Mouse (Mus musculus): ENCODE measurements around the gene Hsd11b1. TPM values are rescaled to one million over a fixed set of nuclear protein-coding genes. Genes with fewer than 3 reads are reported as not detected.

Hsd11b1 gene
- polyA plus RNA-seq, 1 experiment from 2014 or later, result 64.3 TPM

- WGBS, result 44% methylated on average over 8 of the region's 8 CpGs
- no peak overlapping the region for H3K4me3 ChIP-seq (ENCODE audit: low read length)
- no peaks in the 10 kb centered on the region for H3K9me3 ChIP-seq (ENCODE audit: control insufficient read depth, low read length)
- H3K4me1 ChIP-seq (replicated peaks; ENCODE audit: control insufficient read depth, insufficient read depth, low read length), result no peaks in the 10 kb centered on the region; the same call in 1 of the 2 replicates
- ATAC-seq (ENCODE audit: low read depth), result peak; percentile 97
- no peak overlapping the region for H3K4me2 ChIP-seq (ENCODE audit: low read depth, low read length)
- no peaks in the 10 kb centered on the region for H3K36me3 ChIP-seq (ENCODE audit: control insufficient read depth, insufficient read depth, low read length)
- H3K9ac ChIP-seq (ENCODE audit: low read length), result no peak overlapping the region
- peak overlapping the region; percentile 67 for H3K27ac ChIP-seq (ENCODE audit: low read length)
- H3K27me3 ChIP-seq (ENCODE audit: control insufficient read depth, insufficient read depth, low read depth, low read length), result no peaks in the 10 kb centered on the region
These were observed 21.6 kb downstream of the Hsd11b1 start for GRCm38 (mm10) chr1:193242238-193242637.

- 84% methylated on average over 4 of the region's 4 CpGs for WGBS
- no peak overlapping the region for H3K4me2 ChIP-seq (ENCODE audit: low read depth, low read length)
These were observed 22.4 kb downstream of the Hsd11b1 start for GRCm38 (mm10) chr1:193241436-193241835.

GRCm38 (mm10) chr1:193238426-193238825, 25.4 kb downstream of the Hsd11b1 start:
- H3K4me2 ChIP-seq (ENCODE audit: low read depth, low read length), result no peak overlapping the region
- no peaks in the 10 kb centered on the region for H3K9me3 ChIP-seq (ENCODE audit: control insufficient read depth, low read length)
- no peak overlapping the region for H3K4me3 ChIP-seq (ENCODE audit: low read length)
- no peak overlapping the region for H3K27ac ChIP-seq (ENCODE audit: low read length)
- no peaks in the 10 kb centered on the region; the same call in 1 of the 2 replicates for H3K4me1 ChIP-seq (replicated peaks; ENCODE audit: control insufficient read depth, insufficient read depth, low read length)
- H3K36me3 ChIP-seq (ENCODE audit: control insufficient read depth, insufficient read depth, low read length), result no peaks in the 10 kb centered on the region
- ATAC-seq (ENCODE audit: low read depth), result no peak
- WGBS, result 52% methylated on average over 4 of the region's 4 CpGs
- no peak overlapping the region for H3K9ac ChIP-seq (ENCODE audit: low read length)
- H3K27me3 ChIP-seq (ENCODE audit: control insufficient read depth, insufficient read depth, low read depth, low read length), result no peaks in the 10 kb centered on the region

More at GRCm38 (mm10) chr1:193241436-193241835, 22.4 kb downstream of the Hsd11b1 start:
- H3K27me3 ChIP-seq (ENCODE audit: control insufficient read depth, insufficient read depth, low read depth, low read length), result no peaks in the 10 kb centered on the region
- no peak overlapping the region for H3K4me3 ChIP-seq (ENCODE audit: low read length)
- no peak overlapping the region for H3K27ac ChIP-seq (ENCODE audit: low read length)
- no peaks in the 10 kb centered on the region for H3K36me3 ChIP-seq (ENCODE audit: control insufficient read depth, insufficient read depth, low read length)
- H3K4me1 ChIP-seq (replicated peaks; ENCODE audit: control insufficient read depth, insufficient read depth, low read length), result no peaks in the 10 kb centered on the region; the same call in 1 of the 2 replicates
- H3K9me3 ChIP-seq (ENCODE audit: control insufficient read depth, low read length), result no peaks in the 10 kb centered on the region
- ATAC-seq (ENCODE audit: low read depth), result no peak
- no peak overlapping the region for H3K9ac ChIP-seq (ENCODE audit: low read length)

GRCm38 (mm10) chr1:193234930-193235329, 28.9 kb downstream of the Hsd11b1 start:
- 52% methylated on average over 7 of the region's 7 CpGs for WGBS
- Histone ChIP-seq H3K4me2 (ENCODE audit: low read depth, low read length) (no peak overlapping the region), H3K27me3 (ENCODE audit: control insufficient read depth, insufficient read depth, low read depth, low read length) (no peaks in the 10 kb centered on the region), H3K4me1 (replicated peaks; ENCODE audit: control insufficient read depth, insufficient read depth, low read length) (peaks cover 3% of the 10 kb centered on the region; the same call in 1 of the 2 replicates), H3K27ac (ENCODE audit: low read length) (no peak overlapping the region), H3K36me3 (ENCODE audit: control insufficient read depth, insufficient read depth, low read length) (no peaks in the 10 kb centered on the region), H3K9me3 (ENCODE audit: control insufficient read depth, low read length) (no peaks in the 10 kb centered on the region), H3K4me3 (ENCODE audit: low read length) (no peak overlapping the region), H3K9ac (ENCODE audit: low read length) (no peak overlapping the region)
- ATAC-seq (ENCODE audit: low read depth), result no peak

GRCm38 (mm10) chr1:193234130-193234645, 29.7 kb downstream of the Hsd11b1 start:
- Histone ChIP-seq H3K27ac (ENCODE audit: low read length) (no peak overlapping the region), H3K9me3 (ENCODE audit: control insufficient read depth, low read length) (no peaks in the 10 kb centered on the region)

GRCm38 (mm10) chr1:193232732-193233131, 31.1 kb downstream of the Hsd11b1 start:
- 81% methylated on average over 2 of the region's 2 CpGs for WGBS
- no peak for ATAC-seq (ENCODE audit: low read depth)
- H3K27me3 ChIP-seq (ENCODE audit: control insufficient read depth, insufficient read depth, low read depth, low read length), result no peaks in the 10 kb centered on the region

More at GRCm38 (mm10) chr1:193234130-193234645, 29.7 kb downstream of the Hsd11b1 start:
- Histone ChIP-seq H3K4me3 (ENCODE audit: low read length) (no peak overlapping the region), H3K36me3 (ENCODE audit: control insufficient read depth, insufficient read depth, low read length) (no peaks in the 10 kb centered on the region), H3K27me3 (ENCODE audit: control insufficient read depth, insufficient read depth, low read depth, low read length) (no peaks in the 10 kb centered on the region), H3K4me1 (replicated peaks; ENCODE audit: control insufficient read depth, insufficient read depth, low read length) (peaks cover 3% of the 10 kb centered on the region; the same call in 1 of the 2 replicates), H3K9ac (ENCODE audit: low read length) (no peak overlapping the region), H3K4me2 (ENCODE audit: low read depth, low read length) (no peak overlapping the region)
- no peak for ATAC-seq (ENCODE audit: low read depth)
- 94% methylated on average over 2 of the region's 2 CpGs for WGBS

GRCm38 (mm10) chr1:193230935-193231334, 32.9 kb downstream of the Hsd11b1 start:
- H3K9ac ChIP-seq (ENCODE audit: low read length), result no peak overlapping the region
- H3K27ac ChIP-seq (ENCODE audit: low read length), result peak overlapping the region; percentile 69
- WGBS, result 26% methylated on average over 5 of the region's 5 CpGs
- peak; percentile 81 for ATAC-seq (ENCODE audit: low read depth)
- H3K27me3 ChIP-seq (ENCODE audit: control insufficient read depth, insufficient read depth, low read depth, low read length), result no peaks in the 10 kb centered on the region
- H3K4me3 ChIP-seq (ENCODE audit: low read length), result no peak overlapping the region
- no peaks in the 10 kb centered on the region for H3K36me3 ChIP-seq (ENCODE audit: control insufficient read depth, insufficient read depth, low read length)
- no peak overlapping the region for H3K4me2 ChIP-seq (ENCODE audit: low read depth, low read length)
- H3K4me1 ChIP-seq (replicated peaks; ENCODE audit: control insufficient read depth, insufficient read depth, low read length), result peaks cover 3% of the 10 kb centered on the region; the same call in 1 of the 2 replicates
- H3K9me3 ChIP-seq (ENCODE audit: control insufficient read depth, low read length), result no peaks in the 10 kb centered on the region

More at GRCm38 (mm10) chr1:193232732-193233131, 31.1 kb downstream of the Hsd11b1 start:
- H3K4me3 ChIP-seq (ENCODE audit: low read length), result no peak overlapping the region
- H3K9ac ChIP-seq (ENCODE audit: low read length), result no peak overlapping the region
- no peaks in the 10 kb centered on the region for H3K9me3 ChIP-seq (ENCODE audit: control insufficient read depth, low read length)
- H3K4me2 ChIP-seq (ENCODE audit: low read depth, low read length), result no peak overlapping the region
- no peaks in the 10 kb centered on the region for H3K36me3 ChIP-seq (ENCODE audit: control insufficient read depth, insufficient read depth, low read length)
- H3K4me1 ChIP-seq (replicated peaks; ENCODE audit: control insufficient read depth, insufficient read depth, low read length), result peaks cover 3% of the 10 kb centered on the region; the same call in 1 of the 2 replicates
- no peak overlapping the region for H3K27ac ChIP-seq (ENCODE audit: low read length)

GRCm38 (mm10) chr1:193230531-193230930, 33.3 kb downstream of the Hsd11b1 start:
- ATAC-seq (ENCODE audit: low read depth), result peak; percentile 65
- H3K4me2 ChIP-seq (ENCODE audit: low read depth, low read length), result no peak overlapping the region
- no peaks in the 10 kb centered on the region for H3K27me3 ChIP-seq (ENCODE audit: control insufficient read depth, insufficient read depth, low read depth, low read length)
- H3K4me1 ChIP-seq (replicated peaks; ENCODE audit: control insufficient read depth, insufficient read depth, low read length), result peaks cover 3% of the 10 kb centered on the region; the same call in 1 of the 2 replicates
- no peaks in the 10 kb centered on the region for H3K9me3 ChIP-seq (ENCODE audit: control insufficient read depth, low read length)
- H3K36me3 ChIP-seq (ENCODE audit: control insufficient read depth, insufficient read depth, low read length), result no peaks in the 10 kb centered on the region
- WGBS, result 31% methylated on average over 3 of the region's 3 CpGs
- no peak overlapping the region for H3K4me3 ChIP-seq (ENCODE audit: low read length)
- H3K9ac ChIP-seq (ENCODE audit: low read length), result no peak overlapping the region
- H3K27ac ChIP-seq (ENCODE audit: low read length), result peak overlapping the region; percentile 69; the same call in 1 of the 2 replicates

GRCm38 (mm10) chr1:193229570-193229969, 34.3 kb downstream of the Hsd11b1 start:
- H3K27me3 ChIP-seq (ENCODE audit: control insufficient read depth, insufficient read depth, low read depth, low read length), result no peaks in the 10 kb centered on the region
- H3K27ac ChIP-seq (ENCODE audit: low read length), result no peak overlapping the region
- H3K36me3 ChIP-seq (ENCODE audit: control insufficient read depth, insufficient read depth, low read length), result no peaks in the 10 kb centered on the region
- no peak overlapping the region for H3K4me3 ChIP-seq (ENCODE audit: low read length)
- H3K9me3 ChIP-seq (ENCODE audit: control insufficient read depth, low read length), result no peaks in the 10 kb centered on the region
- no peak overlapping the region for H3K4me2 ChIP-seq (ENCODE audit: low read depth, low read length)
- 0 out of 2 replicates have a peak, but pooled peaks cover 3% of the 10 kb centered on the region for H3K4me1 ChIP-seq (replicated peaks; ENCODE audit: control insufficient read depth, insufficient read depth, low read length)
- no peak overlapping the region for H3K9ac ChIP-seq (ENCODE audit: low read length)
- 81% methylated on average over 5 of the region's 5 CpGs for WGBS
- ATAC-seq (ENCODE audit: low read depth), result no peak
